Mouse (Mus musculus) bone marrow macrophage, adult 2 months (primary cell): ENCODE measurements around the gene Tyro3. TPM values are rescaled to one million over a fixed set of nuclear protein-coding genes. Genes with fewer than 3 reads are reported as not detected.

Source experiments
- H3K27ac ChIP-seq: 2 replicates; pipeline ENCODE4 v1.5.1; 2012; ENCODE audit warnings: low read depth, low read length; ENCODE audit not compliant: insufficient read depth
- H3K4me1 ChIP-seq: 2 replicates; pipeline ENCODE4 v1.6.1; 2012; ENCODE audit warnings: low read length; ENCODE audit not compliant: control insufficient read depth, insufficient read depth
- H3K4me3 ChIP-seq: 2 replicates; pipeline ENCODE4 v1.5.1; 2012; ENCODE audit warnings: mild to moderate bottlenecking, low read length, moderate library complexity; ENCODE audit not compliant: insufficient read depth
- CTCF ChIP-seq: IDR thresholded peaks from 2 replicates; pipeline ENCODE4 v1.5.1; 2012; ENCODE audit warnings: low read depth, mild to moderate bottlenecking, low read length, moderate library complexity
- POLR2A ChIP-seq: IDR thresholded peaks from 2 replicates; pipeline ENCODE4 v1.6.1; 2012; ENCODE audit warnings: mild to moderate bottlenecking, low read depth, low read length, borderline replicate concordance
- polyA plus RNA-seq: library from polyadenylated mRNA; stranded (reverse); fragments of >200 nt; gene quantifications from 2 replicates; pipeline ENCODE4 v1.2.4, GENCODE M21; 2012; ENCODE audit not compliant: missing spikeins, insufficient read depth, insufficient read length

The Tyro3 gene
- polyA plus RNA-seq, 1 experiment: not detected

- H3K4me1 ChIP-seq: no peaks in the 10 kb centered on the region
- TF ChIP-seq POLR2A (no peak), CTCF (no peak)
Observed at GRCm38 (mm10) chr2:119845882-119846546, 48.5 kb downstream of the Tyro3 start.

GRCm38 (mm10) chr2:119846929-119847328, 49.4 kb downstream of the Tyro3 start:
- no peak overlapping the region for H3K4me3 ChIP-seq
- TF ChIP-seq POLR2A: no peak
- TF ChIP-seq CTCF: no peak
- no peak overlapping the region for H3K27ac ChIP-seq
- H3K4me1 ChIP-seq: no peaks in the 10 kb centered on the region

More at GRCm38 (mm10) chr2:119845882-119846546, 48.5 kb downstream of the Tyro3 start:
- Histone ChIP-seq H3K27ac (no peak overlapping the region), H3K4me3 (no peak overlapping the region)

GRCm38 (mm10) chr2:119853811-119854210, 56.3 kb downstream of the Tyro3 start:
- Histone ChIP-seq H3K27ac (no peak overlapping the region), H3K4me3 (no peak overlapping the region), H3K4me1 (no peaks in the 10 kb centered on the region)
- TF ChIP-seq POLR2A: no peak
- no peak for TF ChIP-seq CTCF

GRCm38 (mm10) chr2:119855310-119855850, 57.8 kb downstream of the Tyro3 start:
- no peak for TF ChIP-seq CTCF
- no peak for TF ChIP-seq POLR2A
- no peak overlapping the region for H3K27ac ChIP-seq

GRCm38 (mm10) chr2:119857341-119857740, 59.8 kb downstream of the Tyro3 start:
- H3K4me3 ChIP-seq: no peak overlapping the region
- H3K4me1 ChIP-seq: no peaks in the 10 kb centered on the region
- no peak overlapping the region for H3K27ac ChIP-seq
- no peak for TF ChIP-seq POLR2A
- no peak for TF ChIP-seq CTCF

More at GRCm38 (mm10) chr2:119855310-119855850, 57.8 kb downstream of the Tyro3 start:
- Histone ChIP-seq H3K4me3 (no peak overlapping the region), H3K4me1 (no peaks in the 10 kb centered on the region)

GRCm38 (mm10) chr2:119864484-119864883, 67.0 kb downstream of the Tyro3 start:
- no peaks in the 10 kb centered on the region for H3K4me1 ChIP-seq
- H3K27ac ChIP-seq: no peak overlapping the region
- TF ChIP-seq CTCF: no peak
- no peak for TF ChIP-seq POLR2A
- H3K4me3 ChIP-seq: no peak overlapping the region

Other genes with a start within 250 kb of the Tyro3 start
- gene Nusap1, start 179.4 kb upstream of the Tyro3 start, polyA plus RNA-seq: 45.1 and 50.3 TPM in 2 replicates
- gene Oip5, start 179.3 kb upstream of the Tyro3 start, polyA plus RNA-seq: 9.9 and 10.1 TPM in 2 replicates
- gene Ndufaf1, start 134.9 kb upstream of the Tyro3 start, polyA plus RNA-seq: 12.3 and 15.4 TPM in 2 replicates
- 22.2 and 30.7 TPM in 2 replicates for gene Rtf1, start 122.7 kb upstream of the Tyro3 start, polyA plus RNA-seq
- gene Itpka, start 55.4 kb upstream of the Tyro3 start, polyA plus RNA-seq: 0.31 TPM in 1 of 2 replicates, not detected in the other
- not detected in 2 replicates for gene Ltk, start 37.3 kb upstream of the Tyro3 start, polyA plus RNA-seq
- gene Rpap1, start 10.2 kb upstream of the Tyro3 start, polyA plus RNA-seq: 9.7 and 10.6 TPM in 2 replicates
- 30.3 and 30.8 TPM in 2 replicates for gene Mga, start 99.5 kb downstream of the Tyro3 start, polyA plus RNA-seq
- 5.4 and 7.5 TPM in 2 replicates for gene Mapkbp1, start 175.0 kb downstream of the Tyro3 start, polyA plus RNA-seq
- 2.4 and 2.8 TPM in 2 replicates for gene Jmjd7, start 229.8 kb downstream of the Tyro3 start, polyA plus RNA-seq
- gene Gm28042, start 229.8 kb downstream of the Tyro3 start, polyA plus RNA-seq: 0.25 TPM in 1 of 2 replicates, not detected in the other
- 1.3 and 1.4 TPM in 2 replicates for gene Pla2g4b, start 235.7 kb downstream of the Tyro3 start, polyA plus RNA-seq